Mouse (Mus musculus): ENCODE results near the gene Rpgrip1l.

The Rpgrip1l gene

DNA sequence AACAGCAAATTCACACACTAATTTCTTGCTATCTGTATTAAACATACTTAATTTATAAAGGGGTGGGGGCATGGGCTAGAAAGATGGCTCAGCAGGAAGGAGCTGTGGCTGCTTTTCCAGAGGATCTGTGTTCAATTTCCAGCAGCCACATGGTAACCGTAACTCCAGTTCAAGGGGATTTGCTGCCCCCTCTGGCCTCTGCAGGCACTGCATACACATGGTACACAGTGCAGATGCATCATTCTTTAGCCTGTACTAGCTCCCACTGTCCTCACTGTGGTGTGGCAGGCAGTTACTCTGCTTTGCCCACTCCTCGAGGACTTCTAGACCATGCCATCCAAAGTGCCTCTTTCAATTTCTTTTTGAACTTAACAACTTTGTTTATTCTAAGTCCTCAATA, 36.7 kb downstream of the Rpgrip1l start:
- DNase-seq (ENCODE audit: low spot score in 2 of 2), result peak in 1 of 2 experiments; percentile 3

DNA sequence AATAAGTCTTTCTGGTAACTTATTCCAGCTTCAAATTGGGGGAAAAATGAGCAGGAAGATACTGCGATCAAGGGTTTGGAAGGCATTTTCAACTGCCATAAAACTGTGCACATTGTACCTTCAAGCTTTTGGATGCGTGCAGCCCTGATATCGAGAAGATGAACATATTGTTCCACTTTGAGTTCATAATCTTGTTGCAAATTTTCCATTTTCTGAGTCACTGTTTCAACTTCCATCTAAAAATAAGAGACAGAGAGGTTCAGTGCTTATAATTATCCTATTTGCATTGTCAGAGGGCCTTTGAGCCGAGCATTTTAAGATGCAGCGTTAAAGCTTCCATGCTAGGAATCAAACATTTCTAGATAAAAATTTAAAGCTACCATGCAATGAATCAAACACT, 39.6 kb downstream of the Rpgrip1l start:
- DNase-seq (ENCODE audit: low spot score in 2 of 2), result no peak

DNA sequence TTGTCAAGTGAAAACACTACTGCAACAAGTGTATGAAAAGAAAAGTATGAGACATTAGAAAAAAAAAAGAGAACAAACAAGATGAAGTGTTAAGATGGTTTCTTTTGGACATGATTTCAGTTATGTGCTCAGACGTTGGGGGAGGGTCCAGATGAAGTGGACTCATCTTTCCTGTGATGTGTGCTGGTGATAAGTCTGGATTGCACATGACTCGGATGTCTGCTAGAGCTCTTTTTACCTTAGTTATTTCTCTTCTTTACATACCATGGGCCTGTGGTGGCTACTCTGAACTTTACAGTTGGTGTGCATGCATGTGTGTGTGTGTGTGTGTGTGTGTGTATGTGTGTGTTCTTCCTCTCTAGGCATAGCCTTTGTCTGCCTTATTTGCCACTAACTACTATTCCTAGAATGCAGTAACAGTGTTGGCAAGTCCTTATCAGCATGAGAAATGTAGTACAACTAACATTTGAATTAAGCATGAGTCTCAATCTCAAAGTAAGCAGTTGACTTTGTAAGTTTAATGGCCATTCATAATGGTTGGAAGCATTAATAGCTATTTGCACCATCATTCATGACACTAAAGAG, 43.6 kb downstream of the Rpgrip1l start:
- no peak for DNase-seq (ENCODE audit: low spot score in 2 of 2)

DNA sequence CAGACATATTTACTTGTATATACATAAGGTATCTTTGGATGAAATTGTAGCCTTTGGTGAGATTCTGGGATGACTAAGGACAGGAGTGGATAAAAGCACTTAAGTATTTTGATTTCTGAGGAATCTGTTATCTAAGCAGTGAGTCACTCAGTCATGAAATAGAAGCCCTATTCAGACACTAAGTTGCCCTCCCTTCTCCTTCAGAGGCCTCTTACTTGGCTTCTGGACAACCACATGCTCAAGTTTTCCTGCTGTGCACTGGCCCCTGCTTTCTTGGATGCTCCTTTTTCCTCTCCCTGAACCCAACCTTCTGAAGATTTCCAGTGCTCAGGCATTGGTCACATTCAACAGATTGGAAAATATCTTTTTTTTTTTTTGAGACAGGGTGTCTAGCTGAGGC, 48.5 kb downstream of the Rpgrip1l start:
- DNase-seq (ENCODE audit: low spot score in 2 of 2), result no peak

DNA sequence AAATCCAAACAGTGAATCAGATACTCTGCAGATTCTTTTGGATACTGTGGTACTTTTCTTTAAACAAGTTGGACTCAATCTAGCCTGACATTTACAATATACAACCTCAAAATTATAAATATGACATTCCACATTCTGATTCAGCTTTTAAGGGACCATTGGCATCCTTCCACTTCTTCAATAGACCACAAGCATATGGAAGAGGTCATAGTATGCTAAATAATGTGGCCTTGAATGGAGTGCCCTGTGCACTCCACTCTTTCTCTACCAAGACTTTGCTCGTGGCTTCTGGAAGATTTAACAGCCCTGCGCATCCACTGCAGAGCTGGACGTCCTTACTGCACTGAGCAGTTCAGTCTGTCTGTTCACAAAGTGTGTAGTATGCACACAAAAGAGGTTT, 49.1 kb downstream of the Rpgrip1l start:
- no peak for DNase-seq (ENCODE audit: low spot score in 2 of 2)

GRCm38 (mm10) chr8:91261598-91261997, 51.5 kb downstream of the Rpgrip1l start:
- DNase-seq (ENCODE audit: low spot score in 2 of 2), result no peak

DNA sequence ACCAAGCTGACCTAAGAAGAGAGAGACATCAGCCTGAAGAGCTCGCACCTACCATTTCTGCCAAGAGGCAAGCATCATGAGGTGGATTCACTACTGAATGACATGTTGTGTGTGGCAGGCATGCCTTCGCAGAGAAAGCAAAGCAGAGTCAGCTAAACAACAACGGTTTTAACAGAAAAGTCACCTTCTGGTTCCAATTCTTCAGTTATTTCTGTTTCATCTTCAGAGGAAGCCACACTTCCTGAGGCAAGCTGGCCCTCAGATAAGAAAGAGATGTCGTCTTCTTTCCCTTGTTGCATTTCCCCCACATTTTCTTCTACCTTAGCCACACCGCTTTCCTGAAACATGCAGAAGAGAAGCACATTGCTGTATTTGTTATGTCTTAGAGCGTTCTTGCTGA, 62.1 kb downstream of the Rpgrip1l start:
- no peak for DNase-seq (ENCODE audit: low spot score in 2 of 2)

GRCm38 (mm10) chr8:91249758-91250466, 63.1 kb downstream of the Rpgrip1l start:
- no peak for DNase-seq (ENCODE audit: low spot score in 2 of 2)

DNA sequence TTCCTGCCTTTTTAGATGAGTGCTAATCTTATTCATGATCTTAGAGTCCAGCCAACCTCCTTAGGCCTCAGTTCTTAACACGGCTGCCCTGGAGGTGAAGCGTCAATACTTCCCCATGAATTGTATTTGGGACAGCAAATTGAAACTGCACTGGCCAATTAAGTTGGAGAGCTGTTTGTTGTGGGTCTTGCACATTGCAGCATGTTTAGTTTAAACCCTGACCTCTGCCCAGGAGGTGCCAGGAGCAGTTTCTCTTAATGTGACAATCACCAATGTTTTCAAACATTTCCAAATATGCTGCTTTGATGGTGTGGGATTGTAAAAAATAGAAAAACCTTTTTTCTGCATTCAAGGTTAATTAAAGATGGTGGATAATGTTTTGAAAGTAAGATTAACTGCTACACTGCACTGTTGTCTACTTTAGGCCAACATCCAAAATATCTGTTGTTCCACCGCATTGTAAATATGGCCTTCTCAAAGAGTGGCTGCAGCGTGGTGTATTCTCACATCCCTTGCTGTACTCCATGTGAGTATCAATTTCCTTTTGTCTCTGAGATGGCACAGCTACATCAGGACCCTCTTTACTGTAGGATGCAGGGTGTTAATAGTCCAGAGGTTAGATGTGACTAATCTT, 67.1 kb downstream of the Rpgrip1l start:
- DNase-seq (ENCODE audit: low spot score in 2 of 2), result no peak

DNA sequence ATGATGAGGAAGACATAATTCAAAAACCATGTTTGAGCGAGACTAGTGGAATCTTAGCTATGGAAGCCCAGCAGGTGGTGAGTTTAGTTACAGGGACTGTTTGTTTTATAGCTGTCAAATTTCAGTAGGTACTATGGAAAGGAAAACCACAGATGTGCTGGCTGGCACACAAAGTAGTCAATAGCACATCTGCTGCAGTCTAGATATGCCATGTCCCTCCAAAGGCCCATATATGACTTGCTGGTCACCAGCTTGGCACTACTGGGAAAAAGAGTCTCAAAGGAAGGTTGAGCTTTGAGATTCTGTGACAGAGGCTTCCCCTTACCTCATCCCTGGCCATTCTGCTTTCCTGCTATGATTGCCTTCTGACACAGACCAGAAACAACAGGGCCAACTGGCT, 70.3 kb downstream of the Rpgrip1l start:
- DNase-seq (ENCODE audit: low spot score in 2 of 2), result no peak

- DNase-seq (ENCODE audit: low spot score in 2 of 2), result no peak
These were observed 71.1 kb downstream of the Rpgrip1l start for GRCm38 (mm10) chr8:91241873-91242519.

DNA sequence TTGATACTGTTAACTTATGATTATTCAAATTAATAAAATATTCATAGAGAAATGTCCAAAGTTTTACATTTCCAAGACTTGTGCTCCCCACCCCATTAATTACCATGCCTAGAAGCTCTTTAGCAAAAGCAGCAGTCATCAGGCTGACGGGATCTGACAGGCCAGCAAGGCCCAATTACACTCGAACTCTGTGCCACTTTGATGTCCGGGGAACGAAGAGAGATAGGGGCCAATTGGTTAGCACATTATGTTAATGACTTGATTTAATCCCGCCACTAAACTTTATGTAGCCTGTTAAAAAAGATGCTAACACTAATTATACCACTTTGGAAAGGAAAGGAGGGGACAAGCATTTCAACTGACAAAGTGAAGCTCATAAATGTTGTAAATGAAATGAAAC, 71.7 kb downstream of the Rpgrip1l start:
- no peak for DNase-seq (ENCODE audit: low spot score in 2 of 2)

GRCm38 (mm10) chr8:91237191-91237590, 75.9 kb downstream of the Rpgrip1l start:
- DNase-seq (ENCODE audit: low spot score in 2 of 2), result no peak

DNA sequence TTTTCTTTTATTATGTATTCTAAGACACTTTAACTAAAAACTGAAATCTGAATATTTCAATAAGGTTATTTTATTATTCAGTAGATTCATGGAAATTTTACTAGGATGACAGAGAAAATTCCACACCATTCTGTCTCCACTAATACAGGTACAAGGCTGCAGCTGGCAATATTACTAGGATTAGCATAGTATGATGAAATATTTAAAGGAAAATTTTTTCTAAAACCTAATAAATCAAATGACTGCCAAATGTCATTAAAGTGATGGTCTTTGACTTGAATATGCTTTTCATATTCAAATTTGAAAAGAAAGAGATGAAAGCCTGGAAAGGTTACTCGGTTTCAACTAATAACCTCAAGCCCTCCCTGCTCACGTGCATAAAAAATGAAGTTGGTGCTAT, 79.0 kb downstream of the Rpgrip1l start:
- no peak for DNase-seq (ENCODE audit: low spot score in 2 of 2)

DNA sequence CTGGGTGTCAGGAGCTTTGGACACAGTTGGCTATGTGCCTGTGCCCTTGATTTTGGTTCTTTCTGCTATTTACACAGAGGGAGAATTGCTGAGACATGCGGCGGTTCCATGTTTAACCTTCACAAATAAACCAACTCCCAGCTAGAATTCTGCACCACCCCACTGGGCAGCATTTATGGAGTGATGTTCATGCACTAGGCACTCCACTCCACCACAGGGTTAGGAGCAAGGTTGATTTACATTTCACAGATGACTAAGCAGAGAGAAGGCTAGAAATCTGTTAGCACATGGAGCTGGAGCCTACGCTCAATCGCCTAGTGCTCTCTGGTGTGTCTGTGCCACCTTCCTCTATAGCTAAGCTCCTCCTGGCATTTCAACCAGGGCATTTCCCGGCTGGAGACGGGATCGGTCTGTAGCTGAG, 85.6 kb downstream of the Rpgrip1l start:
- no peak for DNase-seq (ENCODE audit: low spot score in 2 of 2)

DNA sequence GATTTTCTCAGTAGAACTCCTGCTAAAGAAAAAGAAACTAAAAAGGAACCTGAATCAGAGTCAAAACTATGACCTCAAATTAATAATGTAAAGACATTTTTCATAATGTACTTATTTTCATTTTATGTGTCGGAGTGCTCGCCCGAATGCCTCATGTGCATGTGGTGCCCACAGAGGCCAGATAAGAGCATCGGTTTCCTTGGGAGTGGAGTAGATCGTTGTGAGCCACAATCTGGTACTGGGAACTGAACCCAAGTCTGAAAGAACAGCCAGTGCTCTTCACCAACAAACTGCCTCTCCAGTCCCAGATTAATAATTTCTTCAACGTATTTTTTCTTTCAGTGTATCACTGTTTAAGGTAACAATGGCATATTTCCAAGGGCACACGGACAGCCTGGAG, 88.8 kb downstream of the Rpgrip1l start:
- DNase-seq (ENCODE audit: low spot score in 2 of 2), result no peak

- DNase-seq (ENCODE audit: low spot score in 2 of 2), result no peak
These were observed 91.2 kb downstream of the Rpgrip1l start for GRCm38 (mm10) chr8:91221841-91222240.

GRCm38 (mm10) chr8:91218271-91218670, 94.8 kb downstream of the Rpgrip1l start:
- DNase-seq (ENCODE audit: low spot score in 2 of 2), result no peak

DNA sequence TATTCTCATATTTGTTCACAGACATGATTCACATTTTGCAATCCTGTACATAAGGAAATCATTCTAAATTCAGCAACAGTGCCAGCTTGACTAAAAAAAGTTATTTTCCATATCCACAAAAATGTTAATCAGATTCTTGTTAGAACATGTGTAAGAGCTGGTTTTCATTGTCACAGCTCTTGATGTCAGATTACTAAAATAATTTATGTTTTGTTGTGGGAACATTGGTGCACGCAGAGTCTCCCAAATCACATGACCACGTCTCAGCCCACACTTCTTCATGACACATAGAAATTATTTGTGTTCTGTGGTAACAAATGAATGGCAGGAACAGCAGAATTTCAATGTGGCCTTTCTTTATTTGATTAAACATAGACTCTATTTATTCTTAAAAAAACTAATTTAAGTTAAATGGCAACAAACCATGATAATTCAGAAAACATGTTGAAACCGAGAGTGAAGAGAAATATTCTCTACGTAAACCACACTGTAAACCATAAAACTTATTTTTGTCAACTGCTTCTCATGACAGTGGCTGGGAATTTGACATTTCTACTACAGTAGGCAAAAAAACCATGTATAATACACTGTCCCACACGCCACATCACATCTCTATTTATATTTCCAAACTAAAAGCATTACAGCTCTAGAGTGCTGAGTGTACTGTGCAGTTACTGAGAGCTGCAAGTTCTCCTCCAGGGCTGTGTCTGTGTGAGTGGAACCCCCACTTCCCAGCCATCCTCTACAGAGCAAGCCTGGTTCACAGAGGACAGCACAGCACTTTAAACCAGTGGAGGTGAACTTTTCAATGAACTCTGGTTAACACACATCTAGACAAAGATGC, 95.8 kb downstream of the Rpgrip1l start:
- DNase-seq (ENCODE audit: low spot score in 2 of 2), result no peak

GRCm38 (mm10) chr8:91214287-91214686, 98.8 kb downstream of the Rpgrip1l start:
- DNase-seq (ENCODE audit: low spot score in 2 of 2), result no peak

GRCm38 (mm10) chr8:91212948-91213347, 100.1 kb downstream of the Rpgrip1l start:
- DNase-seq (ENCODE audit: low spot score in 2 of 2), result no peak

GRCm38 (mm10) chr8:91209658-91210057, 103.4 kb downstream of the Rpgrip1l start:
- DNase-seq (ENCODE audit: low spot score in 2 of 2), result no peak
